Mouse (Mus musculus): ENCODE results near the gene Nudt2. TPM values are rescaled to one million over a fixed set of nuclear protein-coding genes. Genes with fewer than 3 reads are reported as not detected.
"Not testable (repeated sequence)": the region's sequence is repeated elsewhere in the genome, so short reads cannot be mapped to it uniquely, and the experiment has no call there.

The Nudt2 gene
- 46.6 and 47.1 TPM in 2 replicates for polyA plus RNA-seq (2015; fragmentation: Nextera tagmentation; extraction: Ambion mirVana)

GRCm38 (mm10) chr4:41464345-41465286 lies at the start of gene Nudt2, which contains the start of gene Kif24:
TSS of gene Nudt2 (plus strand) at chr4:41465151.
TSS of gene Kif24 (minus strand) at chr4:41464887.
- H3K9me3 ChIP-seq, result no peaks in the 10 kb centered on the region
- WGBS, result under 1% methylated on average over 70 of the region's 70 CpGs
- peak within 1 kb of the TSS; percentile 73 for H3K4me3 ChIP-seq
- H3K36me3 ChIP-seq, result no peaks in the 10 kb centered on the region
- peaks cover 21% of the 10 kb centered on the region for H3K4me1 ChIP-seq
- no peaks in the 10 kb centered on the region for H3K27me3 ChIP-seq
- peak; percentile 99 for ATAC-seq (ENCODE audit: low FRiP score, low read depth)
- peak within 1 kb of the TSS; percentile 68 for H3K4me2 ChIP-seq (replicated peaks)
- peak within 1 kb of the TSS; percentile 75 for H3K9ac ChIP-seq
- peak within 1 kb of the TSS; percentile 44; the same call in 1 of the 2 replicates for H3K27ac ChIP-seq

DNA sequence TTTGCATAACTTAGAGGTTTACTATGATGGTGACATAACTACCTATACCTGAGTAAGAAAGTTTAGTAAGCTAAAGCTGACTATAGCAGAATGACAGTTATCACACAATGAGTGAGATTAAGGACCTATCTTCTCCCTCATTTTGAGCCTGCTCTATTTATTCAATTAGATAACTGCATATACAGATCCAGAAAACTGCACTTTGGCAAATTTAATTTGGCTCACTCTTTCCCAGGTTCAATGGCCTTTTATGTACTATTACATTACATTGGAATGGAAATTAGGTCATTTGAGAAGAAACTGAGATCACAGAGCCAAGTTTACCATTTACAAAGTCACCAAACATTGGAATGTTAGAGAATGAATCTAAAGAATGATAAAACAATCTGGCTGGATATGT lies 48.0 kb upstream of the Nudt2 start:
- no peaks in the 10 kb centered on the region for H3K4me1 ChIP-seq
- H3K4me2 ChIP-seq (replicated peaks), result no peak overlapping the region
- H3K27ac ChIP-seq, result no peak overlapping the region
- H3K4me3 ChIP-seq, result no peak overlapping the region
- ATAC-seq (ENCODE audit: low FRiP score, low read depth), result no peak
- no peaks in the 10 kb centered on the region for H3K36me3 ChIP-seq
- H3K9ac ChIP-seq, result no peak overlapping the region
- no peaks in the 10 kb centered on the region for H3K27me3 ChIP-seq
- no peaks in the 10 kb centered on the region for H3K9me3 ChIP-seq

GRCm38 (mm10) chr4:41438931-41439330 lies 26.0 kb upstream of the Nudt2 start:
- no peaks in the 10 kb centered on the region for H3K27me3 ChIP-seq
- no peak for ATAC-seq (ENCODE audit: low FRiP score, low read depth)

DNA sequence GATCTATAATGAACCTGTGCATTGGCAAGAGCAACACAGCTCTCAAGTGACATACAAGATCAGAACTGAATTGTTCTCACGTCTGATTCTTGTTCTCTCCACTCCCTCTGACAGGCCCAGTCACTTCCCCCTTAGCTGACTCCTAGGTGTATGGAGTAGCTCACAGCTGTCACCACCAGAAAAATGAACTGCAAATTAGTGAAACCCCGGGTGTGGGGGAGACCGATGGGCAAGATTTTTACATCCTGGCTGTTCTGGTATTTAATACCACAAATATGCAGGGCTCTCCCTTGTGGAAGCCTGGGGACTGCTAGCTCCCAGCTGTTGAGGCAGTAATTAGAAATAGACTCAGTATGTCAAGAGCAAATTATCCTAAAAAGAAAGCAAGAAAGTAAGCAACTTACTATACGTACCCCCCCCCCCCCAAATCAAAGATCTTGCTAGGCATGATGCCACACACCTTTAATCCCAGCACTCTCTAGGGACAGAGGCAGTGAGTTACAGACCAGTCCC lies 22.1 kb upstream of the Nudt2 start:
- H3K4me1 ChIP-seq, result no peaks in the 10 kb centered on the region
- no peak overlapping the region for H3K4me3 ChIP-seq
- no peak for ATAC-seq (ENCODE audit: low FRiP score, low read depth)
- H3K9ac ChIP-seq, result no peak overlapping the region
- peaks cover 6% of the 10 kb centered on the region; the same call in 1 of the 2 replicates for H3K36me3 ChIP-seq
- H3K27ac ChIP-seq, result no peak overlapping the region
- H3K27me3 ChIP-seq, result no peaks in the 10 kb centered on the region
- 58% methylated on average over 4 of the region's 4 CpGs for WGBS
- no peaks in the 10 kb centered on the region for H3K9me3 ChIP-seq
- no peak overlapping the region for H3K4me2 ChIP-seq (replicated peaks)

More at GRCm38 (mm10) chr4:41438931-41439330, 26.0 kb upstream of the Nudt2 start:
- WGBS, result 87% methylated on average over 5 of the region's 5 CpGs
- Histone ChIP-seq H3K4me1 (no peaks in the 10 kb centered on the region), H3K36me3 (no peaks in the 10 kb centered on the region), H3K4me3 (no peak overlapping the region), H3K9me3 (no peaks in the 10 kb centered on the region), H3K27ac (no peak overlapping the region), H3K4me2 (replicated peaks) (no peak overlapping the region), H3K9ac (no peak overlapping the region)

DNA sequence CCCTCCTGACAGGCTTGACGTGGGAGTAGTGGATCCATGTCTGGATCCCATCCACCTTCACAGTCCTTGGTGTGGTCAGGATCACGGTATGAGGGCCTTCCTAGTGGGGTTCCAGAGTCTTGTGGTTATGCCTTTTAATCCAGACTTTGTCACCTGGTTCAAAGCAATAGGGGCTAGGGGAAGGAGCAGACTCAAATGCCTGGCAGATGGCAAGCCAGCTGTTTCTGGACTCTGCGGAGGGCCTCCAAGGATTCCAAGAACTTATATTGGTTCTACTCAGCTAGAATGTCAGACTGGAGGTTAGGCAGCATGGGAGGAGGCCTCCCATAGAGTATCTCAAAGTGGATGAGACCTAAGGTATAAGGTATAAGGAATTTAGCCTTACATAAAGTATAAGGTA lies 17.4 kb upstream of the Nudt2 start:
- peaks cover 14% of the 10 kb centered on the region for H3K36me3 ChIP-seq
- 92% methylated on average over 3 of the region's 3 CpGs for WGBS
- H3K4me1 ChIP-seq, result no peaks in the 10 kb centered on the region
- H3K27me3 ChIP-seq, result no peaks in the 10 kb centered on the region
- no peak for ATAC-seq (ENCODE audit: low FRiP score, low read depth)
- H3K4me3 ChIP-seq, result no peak overlapping the region
- H3K9me3 ChIP-seq, result no peaks in the 10 kb centered on the region
- no peak overlapping the region for H3K4me2 ChIP-seq (replicated peaks)
- H3K27ac ChIP-seq, result no peak overlapping the region
- no peak overlapping the region for H3K9ac ChIP-seq

DNA sequence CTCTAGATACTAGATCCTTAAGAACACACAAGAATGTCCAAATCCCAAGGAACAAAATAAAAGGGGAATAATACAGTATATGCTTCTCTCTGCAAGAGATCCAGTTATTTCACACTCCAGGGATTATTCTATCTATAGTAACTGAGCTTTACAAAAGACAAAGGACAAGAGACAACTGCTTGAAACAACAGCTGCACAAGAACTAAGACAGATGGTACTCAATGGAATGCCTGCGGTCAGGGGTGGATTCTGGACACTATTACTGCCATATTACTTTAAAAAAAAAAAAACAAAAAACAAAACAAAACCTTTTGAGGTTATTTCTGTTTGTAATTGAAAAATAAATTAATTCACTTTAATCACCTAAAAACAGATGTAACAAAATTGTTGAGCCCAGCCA lies 4.3 kb upstream of the Nudt2 start:
- no peaks in the 10 kb centered on the region for H3K27me3 ChIP-seq
- no peak for ATAC-seq (ENCODE audit: low FRiP score, low read depth)
- no peak overlapping the region for H3K4me3 ChIP-seq
- 94% methylated on average over 1 of the region's 1 CpGs for WGBS
- no peaks in the 10 kb centered on the region for H3K36me3 ChIP-seq
- no peak overlapping the region for H3K4me2 ChIP-seq (replicated peaks)
- no peaks in the 10 kb centered on the region for H3K9me3 ChIP-seq
- no peak overlapping the region for H3K9ac ChIP-seq
- H3K4me1 ChIP-seq, result peaks cover 15% of the 10 kb centered on the region
- H3K27ac ChIP-seq, result no peak overlapping the region

- not testable (repeated sequence) for H3K36me3 ChIP-seq; ATAC-seq (ENCODE audit: low FRiP score, low read depth); H3K9ac ChIP-seq; H3K9me3 ChIP-seq; H3K27ac ChIP-seq; H3K27me3 ChIP-seq
- Histone ChIP-seq H3K4me1 (peaks cover 15% of the 10 kb centered on the region), H3K4me3 (peak overlapping the region; percentile 73), H3K4me2 (replicated peaks) (peak overlapping the region; percentile 68)
- 67% methylated on average over 3 of the region's 3 CpGs for WGBS
Measured at GRCm38 (mm10) chr4:41463051-41463738, 1.8 kb upstream of the Nudt2 start.

DNA sequence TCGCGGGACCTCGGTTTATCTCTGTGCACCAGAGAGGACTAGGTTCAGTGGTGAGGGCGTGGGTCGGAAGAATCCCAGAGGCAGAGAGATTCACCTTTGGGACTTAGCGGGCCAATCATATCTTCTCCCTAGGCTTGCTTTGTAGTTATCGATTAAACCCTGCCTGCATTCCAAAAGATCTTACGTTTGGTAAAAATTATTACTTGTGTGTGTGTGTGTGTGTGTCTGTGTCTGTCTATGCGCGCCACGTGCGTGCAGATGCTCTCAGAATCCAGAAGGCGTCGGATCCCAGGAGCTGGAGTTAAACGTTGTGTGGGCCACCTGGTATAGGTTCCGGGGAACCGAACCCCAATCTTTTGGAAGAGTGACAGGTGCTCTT lies 325 bp downstream of the Nudt2 start:
- Histone ChIP-seq H3K9ac (peak overlapping the region; percentile 75), H3K4me2 (replicated peaks) (peak overlapping the region; percentile 62), H3K27me3 (no peaks in the 10 kb centered on the region), H3K4me3 (peak overlapping the region; percentile 73), H3K9me3 (no peaks in the 10 kb centered on the region), H3K4me1 (peaks cover 28% of the 10 kb centered on the region), H3K27ac (0 out of 2 replicates have a peak overlapping the region, but pooled peaks have one; percentile 44), H3K36me3 (no peaks in the 10 kb centered on the region)
- 5% methylated on average over 17 of the region's 17 CpGs for WGBS
- no peak for ATAC-seq (ENCODE audit: low FRiP score, low read depth)

- no peaks in the 10 kb centered on the region for H3K27me3 ChIP-seq
- H3K9me3 ChIP-seq, result no peaks in the 10 kb centered on the region
- H3K4me2 ChIP-seq (replicated peaks), result no peak overlapping the region
- peaks cover under 1% of the 10 kb centered on the region; the same call in 1 of the 2 replicates for H3K36me3 ChIP-seq
- H3K27ac ChIP-seq, result no peak overlapping the region
- ATAC-seq (ENCODE audit: low FRiP score, low read depth), result no peak
- no peak overlapping the region for H3K9ac ChIP-seq
- H3K4me3 ChIP-seq, result no peak overlapping the region
- peaks cover 33% of the 10 kb centered on the region for H3K4me1 ChIP-seq
- 57% methylated on average over 17 of the region's 17 CpGs for WGBS
Measured at GRCm38 (mm10) chr4:41468396-41469080, 3.6 kb downstream of the Nudt2 start.

DNA sequence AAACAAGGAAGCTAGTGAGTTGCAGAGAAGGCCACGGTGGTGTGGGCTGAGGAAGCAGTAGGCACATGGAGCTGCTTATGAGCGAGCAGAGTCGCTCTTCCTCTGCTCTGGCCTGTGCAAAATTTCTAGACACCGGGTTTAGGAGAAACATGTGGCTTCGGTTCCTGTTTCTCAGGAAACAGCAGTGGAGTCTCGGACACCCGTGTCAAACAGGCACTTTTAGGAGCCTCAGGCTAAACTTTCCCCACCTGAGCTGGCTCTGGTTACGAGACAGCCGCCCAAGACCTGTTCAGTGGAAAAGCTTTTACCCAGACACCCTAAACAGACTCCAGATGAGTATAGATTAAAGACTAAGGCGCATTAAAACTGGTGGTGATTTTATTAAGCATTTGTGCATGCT lies 4.2 kb downstream of the Nudt2 start:
- Histone ChIP-seq H3K36me3 (peaks cover 4% of the 10 kb centered on the region; the same call in 1 of the 2 replicates), H3K27ac (no peak overlapping the region), H3K9me3 (no peaks in the 10 kb centered on the region), H3K4me3 (no peak overlapping the region), H3K9ac (no peak overlapping the region), H3K27me3 (no peaks in the 10 kb centered on the region), H3K4me2 (replicated peaks) (no peak overlapping the region), H3K4me1 (peaks cover 27% of the 10 kb centered on the region)
- 30% methylated on average over 10 of the region's 10 CpGs for WGBS
- ATAC-seq (ENCODE audit: low FRiP score, low read depth), result no peak

DNA sequence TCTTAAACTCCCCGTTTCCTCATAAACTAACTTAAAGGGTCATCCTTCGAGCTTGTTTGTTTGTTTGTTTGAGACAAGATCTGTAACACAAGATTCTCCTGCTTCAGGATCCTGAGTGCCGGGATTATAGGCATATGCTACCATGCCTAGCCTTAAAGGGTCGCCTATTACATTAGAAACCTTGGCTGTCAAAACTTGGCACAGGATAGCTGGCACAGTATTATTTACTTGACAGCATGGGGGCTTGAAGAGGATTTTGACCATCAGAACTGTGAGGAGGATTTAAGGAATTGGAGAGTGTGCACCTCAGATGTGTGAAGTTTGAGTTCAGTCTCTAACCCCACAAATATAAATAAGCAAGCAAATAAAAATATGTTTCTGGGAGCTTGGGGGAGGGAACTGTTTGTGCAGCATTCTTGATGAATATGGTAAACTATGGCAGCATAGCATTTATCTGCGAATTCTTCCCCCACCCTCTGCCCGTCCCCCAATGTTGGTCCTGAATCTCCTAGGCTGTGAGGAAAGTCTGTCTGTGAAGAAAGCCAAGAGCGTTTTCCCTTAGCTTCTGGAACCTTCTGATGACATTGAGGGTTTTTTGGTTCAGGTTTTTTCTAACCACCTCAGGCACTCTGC lies 5.2 kb downstream of the Nudt2 start:
- Histone ChIP-seq H3K27me3 (no peaks in the 10 kb centered on the region), H3K4me3 (no peak overlapping the region), H3K4me1 (peaks cover 27% of the 10 kb centered on the region), H3K4me2 (replicated peaks) (no peak overlapping the region), H3K27ac (no peak overlapping the region), H3K36me3 (peaks cover 4% of the 10 kb centered on the region; the same call in 1 of the 2 replicates), H3K9me3 (no peaks in the 10 kb centered on the region), H3K9ac (no peak overlapping the region)
- no peak for ATAC-seq (ENCODE audit: low FRiP score, low read depth)
- 56% methylated on average over 7 of the region's 7 CpGs for WGBS
